Mouse (Mus musculus) left cerebral cortex, postnatal 14 days (tissue): ENCODE results near the gene Setdb1. TPM values are rescaled to one million over a fixed set of nuclear protein-coding genes. Genes with fewer than 3 reads are reported as not detected.

Experiments
- DNase-seq, 2 experiments: peaks; one replicate each; pipeline ENCODE4 v3.0.0; 2021 to 2022; ENCODE audit warnings: low spot score in 2 of 2, mixed read lengths in 1 of 2
- intact Hi-C: fragments of 180-260 bp; cut with DNase I; formaldehyde crosslinking; loops from one replicate; pipeline ENCODE4 v1.15.1; 2025
- total RNA-seq, 2 experiments: library from RNA; stranded (reverse); gene quantifications; 2 replicates each; pipeline ENCODE4 v1.2.3; 2021

Gene Setdb1
- total RNA-seq, 2 experiments from 2014 or later = 38.1 to 41.5 TPM

- intact Hi-C loops = no loop called here
- DNase-seq = no peak
Observed at GRCm38 (mm10) chr3:95323429-95323828, 33.6 kb downstream of the Setdb1 start.

DNA sequence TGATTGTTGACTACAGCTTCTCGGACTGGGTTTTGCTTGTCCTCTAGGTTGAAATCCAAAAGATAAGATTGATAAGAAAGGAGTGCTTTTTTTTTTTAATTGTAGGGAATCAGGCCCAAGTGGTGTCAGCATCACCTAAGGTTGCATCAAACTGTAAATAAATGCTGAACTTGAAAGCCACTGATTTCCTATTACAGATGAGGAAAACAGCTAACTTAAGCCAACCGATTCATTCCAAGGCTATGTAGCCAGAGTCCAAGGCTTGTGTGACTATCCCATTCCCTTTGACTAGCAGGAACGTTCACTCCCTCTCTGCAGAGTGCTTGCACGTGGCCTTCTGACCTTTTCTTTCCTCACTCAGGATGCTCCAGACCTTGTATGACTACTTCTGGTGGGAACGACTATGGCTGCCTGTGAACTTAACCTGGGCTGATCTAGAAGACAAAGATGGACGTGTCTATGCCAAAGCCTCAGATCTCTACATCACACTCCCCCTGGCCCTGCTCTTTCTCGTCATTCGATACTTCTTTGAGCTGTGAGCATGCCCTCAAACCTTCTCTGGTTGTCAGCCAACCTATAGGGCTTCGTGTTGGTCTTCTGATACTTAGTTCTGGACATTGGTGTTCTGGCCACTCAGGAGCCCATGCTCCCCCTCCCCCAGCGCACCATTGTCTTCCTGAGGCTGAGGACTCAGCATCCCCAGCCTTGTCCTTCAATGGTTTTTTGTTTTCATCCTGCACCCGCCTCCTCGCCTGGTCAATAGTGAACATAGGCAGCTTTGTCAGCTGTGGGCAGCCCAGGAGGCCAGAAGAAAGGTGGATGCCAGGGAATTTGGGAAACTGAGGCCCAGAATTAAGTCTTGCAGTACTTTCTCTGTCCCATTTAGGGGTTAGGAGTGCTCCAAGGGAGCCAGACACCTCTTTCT, 37.0 kb downstream of the Setdb1 start:
- intact Hi-C loops = loop anchor here (5.0 kb wide), 1 partner anchor 38 kb away; the partner anchor contains the start of genes Mindy1 and Prune1
- no peak for DNase-seq

DNA sequence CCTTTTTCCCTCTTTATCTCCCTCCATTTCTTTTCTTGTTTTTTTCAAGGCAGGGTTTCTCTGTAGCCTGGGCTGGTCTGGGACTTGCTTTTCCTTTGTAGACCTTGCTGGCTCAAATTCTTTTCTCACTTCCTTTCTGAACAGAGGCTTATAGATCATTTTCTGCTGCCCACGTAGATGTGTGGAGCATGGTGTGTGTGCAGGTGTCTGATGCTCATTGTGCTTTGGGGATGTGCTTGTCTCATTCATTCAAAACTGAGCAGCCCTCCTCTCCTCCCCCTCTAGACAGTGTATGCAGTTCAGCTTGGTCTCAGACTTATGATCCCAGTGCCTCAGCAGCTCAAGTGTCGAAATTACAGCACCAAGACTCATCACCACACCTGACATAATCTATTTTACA, 37.9 kb downstream of the Setdb1 start:
- no peak for DNase-seq
- intact Hi-C loops = loop anchor here (5.0 kb wide), 1 partner anchor 37 kb away; the partner anchor contains the start of genes Mindy1 and Prune1

DNA sequence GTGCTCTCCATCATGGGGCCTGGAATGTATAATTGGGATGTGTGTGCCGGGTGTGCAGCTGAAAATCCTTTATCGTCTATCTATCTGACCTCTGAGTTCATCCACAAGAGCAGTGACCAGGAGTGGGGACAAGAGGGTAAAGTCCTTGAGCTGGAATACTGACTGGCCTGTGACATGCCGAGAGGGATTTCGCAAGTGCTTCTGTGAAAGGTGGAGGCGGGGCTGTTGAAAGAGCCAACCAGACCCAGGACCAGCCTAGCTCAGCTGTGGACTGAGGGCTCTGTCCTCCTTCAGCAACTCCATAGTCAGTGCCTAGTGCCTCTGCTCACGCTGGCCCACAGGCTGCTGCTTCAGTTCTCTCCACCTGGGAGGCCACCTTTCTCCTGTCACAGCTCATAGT, 38.5 kb downstream of the Setdb1 start:
- intact Hi-C loops = loop anchor here (5.0 kb wide), 1 partner anchor 36 kb away; the partner anchor contains the start of genes Mindy1 and Prune1
- no peak for DNase-seq

- intact Hi-C loops = loop anchor here (5.0 kb wide), 1 partner anchor 35 kb away; the partner anchor contains the start of genes Mindy1 and Prune1
- DNase-seq = peak; percentile 57 to 60
Observed at GRCm38 (mm10) chr3:95317414-95318080, 39.5 kb downstream of the Setdb1 start.

DNA sequence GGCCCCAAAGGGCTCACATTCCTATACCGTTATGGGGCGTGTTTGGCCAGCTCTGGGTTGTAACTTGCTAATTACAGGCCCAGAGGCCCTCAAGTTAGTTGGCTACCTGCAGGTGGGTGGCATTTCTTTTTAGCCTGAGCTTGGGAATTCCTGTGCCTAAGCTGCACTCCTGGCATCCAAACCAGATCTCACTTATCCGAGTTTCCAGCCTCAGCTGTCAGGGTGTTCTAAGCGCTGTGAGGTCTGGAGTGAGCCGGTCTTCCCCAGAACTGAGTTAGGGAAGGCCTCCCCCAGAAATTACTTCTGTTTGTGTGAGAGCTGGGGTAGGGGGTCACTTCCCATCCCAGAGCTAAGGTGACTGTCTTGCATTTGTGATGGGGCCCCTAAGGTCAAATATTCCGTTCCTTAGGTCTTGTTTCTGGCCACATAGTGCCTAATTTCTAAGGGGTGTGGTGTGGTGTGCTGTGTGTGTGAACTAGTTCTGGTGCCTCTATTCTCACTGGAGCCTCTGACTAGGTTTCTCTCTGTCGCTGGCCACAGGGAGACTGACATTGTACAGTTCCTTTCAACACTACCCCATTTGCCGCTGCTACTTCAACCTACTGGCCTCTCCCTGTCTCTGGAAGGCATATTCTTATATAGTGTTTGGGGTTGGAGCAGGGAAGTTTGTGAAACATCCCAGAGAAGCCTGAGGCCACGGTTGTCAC, 41.0 kb downstream of the Setdb1 start:
- intact Hi-C loops = loop anchor here (5.0 kb wide), 1 partner anchor 34 kb away; the partner anchor contains the start of genes Mindy1 and Prune1
- DNase-seq = no peak

- peak; percentile 61 to 71 for DNase-seq
- intact Hi-C loops = loop anchor here (5.0 kb wide), 1 partner anchor 33 kb away; the partner anchor contains the start of genes Mindy1 and Prune1
Observed at GRCm38 (mm10) chr3:95315094-95315843, 41.7 kb downstream of the Setdb1 start.

- intact Hi-C loops = loop anchor here (5.0 kb wide), 1 partner anchor 32 kb away; the partner anchor contains the start of genes Mindy1 and Prune1
Observed at GRCm38 (mm10) chr3:95314486-95315093, 42.4 kb downstream of the Setdb1 start, which contains the start of gene Cers2. Gene Cers2, plus strand, starts transcription at chr3:95314791.

GRCm38 (mm10) chr3:95314075-95314474, 42.9 kb downstream of the Setdb1 start:
- no peak for DNase-seq
- intact Hi-C loops = no loop called here

More at GRCm38 (mm10) chr3:95314486-95315093, 42.4 kb downstream of the Setdb1 start, which contains the start of gene Cers2:
- DNase-seq = no peak

DNA sequence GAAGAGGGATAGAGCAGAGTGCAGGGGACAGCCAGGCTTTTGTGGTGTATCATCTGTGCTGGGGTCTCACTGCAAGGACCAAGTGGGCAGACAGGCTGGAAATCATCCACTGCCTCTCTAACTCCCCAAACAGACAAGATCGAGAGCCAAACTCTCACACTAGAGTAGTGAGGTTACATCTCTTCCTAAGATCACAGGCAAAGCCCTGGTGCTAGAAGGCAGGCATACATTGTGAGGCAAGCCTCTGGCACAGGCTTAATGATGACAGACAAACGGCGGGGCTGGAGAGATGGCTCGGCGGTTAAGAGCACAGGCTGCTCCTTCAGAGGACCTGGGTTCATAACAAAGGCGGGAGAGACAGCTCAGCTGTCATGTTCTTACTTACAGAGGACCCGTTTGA, 43.5 kb downstream of the Setdb1 start:
- DNase-seq = no peak
- intact Hi-C loops = no loop called here

DNA sequence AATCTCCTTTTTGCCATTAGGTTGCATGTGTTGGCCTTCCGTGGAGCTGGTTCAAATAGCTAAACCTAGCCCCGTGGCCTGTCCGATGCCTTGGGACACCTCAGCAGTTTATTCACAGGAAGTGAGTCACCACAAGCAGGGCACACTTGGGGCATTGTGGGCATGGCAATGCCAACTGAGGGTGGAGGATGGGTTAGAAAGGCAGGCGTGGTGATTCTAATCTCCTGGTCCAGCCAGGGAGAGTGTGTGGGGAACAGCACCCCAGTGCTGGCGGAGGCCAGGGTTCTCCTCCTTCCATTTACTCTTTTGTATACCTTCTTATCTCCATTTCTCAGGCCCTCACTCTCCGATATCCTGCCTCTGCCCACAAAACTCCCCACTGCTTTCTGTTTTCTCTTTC, 44.4 kb downstream of the Setdb1 start:
- DNase-seq = no peak
- intact Hi-C loops = no loop called here

GRCm38 (mm10) chr3:95310968-95311882, 45.8 kb downstream of the Setdb1 start:
- peak; percentile 75 to 77 for DNase-seq
- intact Hi-C loops = no loop called here

GRCm38 (mm10) chr3:95310496-95310895, 46.5 kb downstream of the Setdb1 start:
- intact Hi-C loops = no loop called here
- no peak for DNase-seq

DNA sequence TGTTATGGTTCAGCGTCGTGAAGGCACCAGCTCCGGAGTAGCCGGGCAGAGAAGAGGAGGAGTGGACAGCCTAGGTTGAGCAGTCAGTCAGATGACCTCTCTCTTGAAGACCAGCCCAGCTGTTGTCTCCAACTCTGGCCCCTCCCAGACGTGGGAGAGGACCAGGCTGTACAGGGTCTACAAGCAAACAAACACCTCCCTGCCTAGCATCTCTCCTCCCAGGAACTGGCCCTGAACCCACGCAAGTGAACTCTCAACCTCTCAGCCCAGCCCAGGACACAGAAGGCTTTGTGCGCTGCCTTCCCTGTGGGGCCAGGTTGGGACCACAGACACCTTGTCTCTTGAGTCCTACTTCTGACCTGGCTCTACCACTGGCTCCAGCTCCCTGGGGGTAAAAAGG, 49.9 kb downstream of the Setdb1 start, which contains the start of gene Anxa9:
TSS of gene Anxa9 (minus strand) at position 77 of the 400 bp plus-strand sequence.
- no peak for DNase-seq
- intact Hi-C loops = no loop called here

- intact Hi-C loops = no loop called here
- no peak for DNase-seq
Observed at GRCm38 (mm10) chr3:95306244-95306643, 50.8 kb downstream of the Setdb1 start.

- intact Hi-C loops = no loop called here
- DNase-seq = no peak
Observed at GRCm38 (mm10) chr3:95301204-95301796, 55.7 kb downstream of the Setdb1 start.

DNA sequence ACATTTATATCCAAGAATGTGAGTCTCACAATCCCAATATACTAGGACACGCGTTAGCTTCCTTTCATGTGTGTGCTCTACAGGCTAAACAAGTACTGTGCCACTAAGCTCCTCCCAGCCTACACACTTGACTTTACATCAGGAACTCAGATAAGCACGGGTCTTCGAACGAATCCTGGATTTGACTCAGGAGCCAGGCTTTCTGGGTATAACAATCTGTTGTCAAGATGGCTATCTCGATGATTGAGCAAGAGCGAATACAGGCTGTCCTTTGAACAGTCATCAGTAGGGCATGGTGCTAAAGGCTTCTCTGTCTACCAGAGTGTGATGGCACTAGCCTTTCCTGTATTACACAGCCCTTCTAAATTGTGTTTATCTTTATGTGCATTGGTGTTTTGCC, 59.0 kb downstream of the Setdb1 start:
- intact Hi-C loops = no loop called here
- DNase-seq = no peak
